Mouse (Mus musculus) heart, embryonic 11.5 days (tissue): ENCODE results near the gene Rpusd2. TPM values are rescaled to one million over a fixed set of nuclear protein-coding genes. Genes with fewer than 3 reads are reported as not detected.
A peak's percentile ranks its signal among the peaks of the same experiment; 100 is the strongest.

Source experiments
- ATAC-seq: fragments of 200-750 bp; cut with Nextera tagmentation; replicated peaks from 2 replicates; pipeline ENCODE4 v1.8.0; 2017; ENCODE audit warnings: moderate library complexity; ENCODE audit not compliant: insufficient number of reproducible peaks, low FRiP score, low TSS enrichment
- H3K27ac ChIP-seq: fragments of 300-500 bp; sonication (generic); 2 replicates; pipeline ENCODE4 v1.5.1; 2014; ENCODE audit warnings: mild to moderate bottlenecking, low read depth, low read length
- H3K27me3 ChIP-seq: fragments of 300-500 bp; sonication (generic); 2 replicates; pipeline ENCODE4 v1.6.1; 2014; ENCODE audit warnings: mild to moderate bottlenecking, low read length, mixed read lengths; ENCODE audit not compliant: control insufficient read depth, insufficient read depth
- H3K36me3 ChIP-seq: fragments of 300-500 bp; sonication (generic); 2 replicates; pipeline ENCODE4 v1.6.1; 2014; ENCODE audit warnings: mild to moderate bottlenecking, low read length, moderate library complexity, mixed read lengths; ENCODE audit not compliant: control insufficient read depth, insufficient read depth
- H3K4me1 ChIP-seq: fragments of 300-500 bp; sonication (generic); 2 replicates; pipeline ENCODE4 v1.6.1; 2014; ENCODE audit warnings: low read length; ENCODE audit not compliant: control insufficient read depth, insufficient read depth
- H3K4me2 ChIP-seq: fragments of 300-500 bp; sonication (generic); 2 replicates; pipeline ENCODE4 v1.6.1; 2014; ENCODE audit warnings: mild to moderate bottlenecking, moderate library complexity
- H3K4me3 ChIP-seq: fragments of 300-500 bp; sonication (generic); 2 replicates; pipeline ENCODE4 v1.5.1; 2014; ENCODE audit warnings: low read depth, low read length
- H3K9ac ChIP-seq: fragments of 300-500 bp; sonication (generic); 2 replicates; pipeline ENCODE4 v1.6.1; 2014; ENCODE audit warnings: mild to moderate bottlenecking, low read depth, low read length, moderate library complexity
- H3K9me3 ChIP-seq: fragments of 300-500 bp; sonication (generic); replicated peaks from 2 replicates; pipeline ENCODE4 v1.6.1; 2016; ENCODE audit warnings: low read length; ENCODE audit not compliant: control insufficient read depth
- WGBS: fragments of 180-500 bp; shearing (Covaris S2); extraction: QIAGEN DNeasy Blood & Tissue Kit; methylation state at CpG from one replicate; pipeline ENCODE4 v1.1.7; 2014; ENCODE audit not compliant: insufficient replicate concordance; 5-methylcytosine and 5-hydroxymethylcytosine counted together
- polyA plus RNA-seq: library from polyadenylated mRNA; unstranded; fragments of >200 nt; fragmentation: Nextera tagmentation; extraction: Ambion mirVana; gene quantifications from 2 replicates; pipeline ENCODE4 v1.2.1, GENCODE M21; 2014

Rpusd2 gene
- polyA plus RNA-seq, 1 experiment from 2014 or later, result 4.8 TPM

- peaks cover 6% of the 10 kb centered on the region for H3K4me1 ChIP-seq
- H3K4me2 ChIP-seq, result peak within 1 kb of the TSS; percentile 66
- H3K27me3 ChIP-seq, result no peaks in the 10 kb centered on the region
- H3K9me3 ChIP-seq, result no peaks in the 10 kb centered on the region
- H3K36me3 ChIP-seq, result no peaks in the 10 kb centered on the region
- peak; percentile 94 for ATAC-seq
- peak within 1 kb of the TSS; percentile 89 for H3K27ac ChIP-seq
- H3K9ac ChIP-seq, result peak within 1 kb of the TSS; percentile 77
- WGBS, result 1% methylated on average over 77 of the region's 77 CpGs
- peak within 1 kb of the TSS; percentile 66 for H3K4me3 ChIP-seq
Measured at GRCm38 (mm10) chr2:119046649-119047611, 12.3 kb downstream of the Rpusd2 start, which contains the start of gene Knl1. Gene Knl1, plus strand, starts transcription at chr2:119047119.

GRCm38 (mm10) chr2:119047849-119048248 lies 13.3 kb downstream of the Rpusd2 start:
- Histone ChIP-seq H3K36me3 (no peaks in the 10 kb centered on the region), H3K9ac (peak overlapping the region; percentile 77), H3K4me2 (peak overlapping the region; percentile 66), H3K27me3 (no peaks in the 10 kb centered on the region), H3K4me3 (peak overlapping the region; percentile 66), H3K4me1 (peaks cover 6% of the 10 kb centered on the region), H3K27ac (no peak overlapping the region), H3K9me3 (no peaks in the 10 kb centered on the region)
- WGBS, result 22% methylated on average over 4 of the region's 4 CpGs
- ATAC-seq, result no peak

DNA sequence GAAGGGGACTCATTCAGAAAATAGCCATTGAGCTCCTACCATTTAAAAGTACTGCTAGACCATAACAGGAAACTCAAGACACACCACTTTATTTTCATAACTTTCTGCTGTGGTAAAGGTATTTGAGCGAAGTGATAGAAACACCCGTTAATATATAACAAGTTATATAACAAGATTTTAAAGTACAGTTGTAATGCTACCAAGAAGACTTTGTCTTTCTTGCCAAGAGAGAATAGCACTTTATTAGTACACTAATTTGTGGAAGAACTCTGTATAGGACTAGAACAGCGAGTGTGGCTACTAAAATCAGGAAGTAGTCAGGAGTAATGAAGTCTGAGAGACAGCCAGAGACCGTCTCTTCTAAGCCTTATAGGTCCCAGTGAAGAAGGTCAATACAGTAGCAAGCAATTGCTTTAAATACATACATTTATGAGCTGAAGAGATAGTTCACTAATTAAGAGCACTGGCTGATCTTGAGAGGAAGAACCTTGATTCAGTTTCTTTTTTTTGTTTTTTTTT lies 15.6 kb downstream of the Rpusd2 start:
- H3K36me3 ChIP-seq, result no peaks in the 10 kb centered on the region
- 91% methylated on average over 4 of the region's 4 CpGs for WGBS
- H3K4me1 ChIP-seq, result peaks cover 6% of the 10 kb centered on the region
- no peak overlapping the region for H3K27ac ChIP-seq
- ATAC-seq, result no peak
- H3K9ac ChIP-seq, result no peak overlapping the region
- no peaks in the 10 kb centered on the region for H3K27me3 ChIP-seq
- no peak overlapping the region for H3K4me3 ChIP-seq
- no peak overlapping the region for H3K4me2 ChIP-seq
- no peaks in the 10 kb centered on the region for H3K9me3 ChIP-seq

- H3K27me3 ChIP-seq, result no peaks in the 10 kb centered on the region
- 93% methylated on average over 2 of the region's 2 CpGs for WGBS
- peaks cover 2% of the 10 kb centered on the region; the same call in 1 of the 2 replicates for H3K36me3 ChIP-seq
- H3K9me3 ChIP-seq, result no peaks in the 10 kb centered on the region
- no peak overlapping the region for H3K4me2 ChIP-seq
- H3K4me1 ChIP-seq, result no peaks in the 10 kb centered on the region
- ATAC-seq, result no peak
- no peak overlapping the region for H3K4me3 ChIP-seq
- no peak overlapping the region for H3K9ac ChIP-seq
- no peak overlapping the region for H3K27ac ChIP-seq
Measured at GRCm38 (mm10) chr2:119060139-119060538, 25.5 kb downstream of the Rpusd2 start.

GRCm38 (mm10) chr2:119072397-119072796 lies 37.8 kb downstream of the Rpusd2 start:
- no peak overlapping the region for H3K27ac ChIP-seq
- no peaks in the 10 kb centered on the region for H3K9me3 ChIP-seq
- ATAC-seq, result no peak
- WGBS, result 89% methylated on average over 4 of the region's 4 CpGs
- no peak overlapping the region for H3K4me2 ChIP-seq
- no peaks in the 10 kb centered on the region for H3K36me3 ChIP-seq
- no peak overlapping the region for H3K4me3 ChIP-seq
- H3K9ac ChIP-seq, result no peak overlapping the region
- H3K27me3 ChIP-seq, result no peaks in the 10 kb centered on the region
- H3K4me1 ChIP-seq, result no peaks in the 10 kb centered on the region

DNA sequence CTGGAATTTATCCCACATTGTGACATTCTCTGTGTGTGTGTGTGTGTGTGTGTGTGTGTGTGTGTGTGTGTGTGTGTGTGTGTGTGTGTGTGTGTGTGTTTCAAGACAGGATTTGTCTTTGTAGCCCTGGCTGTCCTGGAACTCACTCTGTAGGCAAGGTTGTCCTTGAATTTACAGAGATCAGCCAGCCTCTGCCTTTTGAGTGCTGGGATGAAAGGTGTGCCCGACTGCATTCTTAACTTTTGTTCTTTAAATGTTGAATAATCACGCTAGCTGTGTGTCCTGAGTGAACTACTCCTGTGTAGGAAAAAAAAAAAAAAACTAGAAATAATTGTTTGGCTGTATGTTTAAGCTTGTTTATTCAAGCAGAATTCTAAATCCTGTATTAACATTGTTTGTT lies 51.6 kb downstream of the Rpusd2 start:
- peaks cover 4% of the 10 kb centered on the region for H3K36me3 ChIP-seq
- WGBS, result 85% methylated on average over 2 of the region's 2 CpGs

More for the DNA sequence above, 51.6 kb downstream of the Rpusd2 start:
- H3K4me3 ChIP-seq, result no peak overlapping the region
- H3K4me1 ChIP-seq, result no peaks in the 10 kb centered on the region
- no peak overlapping the region for H3K4me2 ChIP-seq
- no peaks in the 10 kb centered on the region for H3K9me3 ChIP-seq
- H3K27me3 ChIP-seq, result no peaks in the 10 kb centered on the region
- H3K27ac ChIP-seq, result no peak overlapping the region
- ATAC-seq, result no peak
- H3K9ac ChIP-seq, result no peak overlapping the region

Other genes with a start within 250 kb of the Rpusd2 start
- gene Knstrn, start 220.8 kb upstream of the Rpusd2 start, polyA plus RNA-seq, result 117 and 135 TPM in 2 replicates
- 52.5 and 63.2 TPM in 2 replicates for gene Ivd, start 172.8 kb upstream of the Rpusd2 start, polyA plus RNA-seq
- gene Bahd1, start 134.4 kb upstream of the Rpusd2 start, polyA plus RNA-seq, result 0.77 and 1.1 TPM in 2 replicates
- 19.6 and 22.3 TPM in 2 replicates for gene Chst14, start 108.3 kb upstream of the Rpusd2 start, polyA plus RNA-seq
- gene Ccdc32, start 5.4 kb upstream of the Rpusd2 start, polyA plus RNA-seq, result 16.4 and 17.1 TPM in 2 replicates
- 26.5 and 30.9 TPM in 2 replicates for gene Knl1, start 12.3 kb downstream of the Rpusd2 start, polyA plus RNA-seq
- gene Rad51, start 78.0 kb downstream of the Rpusd2 start, polyA plus RNA-seq, result 33.4 and 39.6 TPM in 2 replicates
- gene Rmdn3, start 122.2 kb downstream of the Rpusd2 start, polyA plus RNA-seq, result 30.3 and 33.3 TPM in 2 replicates
- 6.4 and 7.4 TPM in 2 replicates for gene Gchfr, start 133.0 kb downstream of the Rpusd2 start, polyA plus RNA-seq
- gene Gm14137, start 139.7 kb downstream of the Rpusd2 start, polyA plus RNA-seq, result 0.25 TPM in 1 of 2 replicates, not detected in the other
- 30.4 and 37.0 TPM in 2 replicates for gene Zfyve19, start 173.8 kb downstream of the Rpusd2 start, polyA plus RNA-seq
- 13.5 and 18.4 TPM in 2 replicates for gene Dnajc17, start 174.0 kb downstream of the Rpusd2 start, polyA plus RNA-seq
- gene Ppp1r14d, start 195.1 kb downstream of the Rpusd2 start, polyA plus RNA-seq, result not detected in 2 replicates
- 0.83 and 1.1 TPM in 2 replicates for gene Spint1, start 202.6 kb downstream of the Rpusd2 start, polyA plus RNA-seq
- not detected in 2 replicates for gene Rhov, start 236.5 kb downstream of the Rpusd2 start, polyA plus RNA-seq